Mouse (Mus musculus): ENCODE results near the gene Hps3.

The Hps3 gene

GRCm38 (mm10) chr3:20007275-20007674 is 27.8 kb downstream of the Hps3 start:
- no peak for DNase-seq (ENCODE audit: low spot score in 2 of 2)

DNA sequence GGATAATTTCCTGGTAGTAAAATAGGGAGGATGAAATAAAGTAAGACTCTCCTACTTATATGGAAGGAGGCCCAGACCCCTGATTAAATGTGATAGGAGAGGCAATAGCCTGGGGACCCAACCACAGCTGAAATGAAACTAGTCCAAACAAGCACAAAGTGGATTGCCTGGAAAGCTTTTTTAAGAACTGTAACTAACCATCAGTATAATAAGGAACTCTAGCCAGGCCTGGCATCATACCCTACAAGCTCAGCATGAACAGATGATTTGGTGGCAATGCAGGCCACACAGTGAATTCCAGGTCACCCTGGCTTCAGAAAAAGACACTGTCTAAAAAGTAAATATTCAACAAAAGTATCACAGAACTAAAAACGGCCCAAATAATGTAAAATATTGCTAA is 29.5 kb downstream of the Hps3 start:
- DNase-seq (ENCODE audit: low spot score in 2 of 2): no peak

- no peak for DNase-seq (ENCODE audit: low spot score in 2 of 2)
Measured at GRCm38 (mm10) chr3:20004422-20004821, 30.7 kb downstream of the Hps3 start.

GRCm38 (mm10) chr3:20002786-20003185 is 32.3 kb downstream of the Hps3 start:
- DNase-seq (ENCODE audit: low spot score in 2 of 2): no peak

DNA sequence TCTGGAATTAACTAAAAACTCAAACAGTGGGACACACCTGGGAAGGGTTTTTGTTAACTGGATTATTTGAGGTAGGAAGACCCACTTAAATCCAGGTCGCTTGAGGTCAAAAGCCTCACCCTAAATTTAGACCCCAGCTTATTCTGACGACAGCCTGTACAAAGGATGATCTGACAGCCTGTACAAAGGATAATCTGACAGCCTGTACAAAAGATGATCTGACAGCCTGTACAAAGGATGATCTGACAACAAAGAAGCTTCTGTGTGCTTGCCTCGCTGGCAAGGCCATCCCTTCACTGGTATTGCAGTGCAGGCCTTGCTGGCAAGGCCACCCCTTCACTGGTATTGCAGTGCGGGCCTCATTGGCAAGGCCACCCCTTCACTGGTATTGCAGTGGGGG is 34.3 kb downstream of the Hps3 start:
- DNase-seq (ENCODE audit: low spot score in 2 of 2): no peak

GRCm38 (mm10) chr3:19999551-19999950 is 35.6 kb downstream of the Hps3 start:
- DNase-seq (ENCODE audit: low spot score in 2 of 2): peak; percentile 34 to 50

DNA sequence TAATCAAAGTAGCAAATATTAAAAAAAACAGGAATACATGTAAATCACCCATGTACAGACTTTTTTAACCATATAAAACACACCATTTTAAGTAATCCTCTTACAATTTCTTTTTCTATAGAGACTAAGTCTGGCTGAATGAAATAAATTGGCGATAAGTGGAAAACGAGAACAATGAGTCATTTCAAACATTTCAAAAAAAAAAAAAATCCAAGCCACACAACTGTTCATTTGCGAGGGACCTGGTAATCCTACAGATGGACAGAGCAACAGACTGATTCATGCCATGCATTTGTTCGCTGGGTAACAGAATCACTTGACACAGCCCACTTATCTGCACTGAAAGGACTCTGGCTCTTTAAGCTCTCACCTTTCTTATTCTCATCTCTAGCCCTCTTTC is 42.7 kb downstream of the Hps3 start:
- no peak for DNase-seq (ENCODE audit: low spot score in 2 of 2)

DNA sequence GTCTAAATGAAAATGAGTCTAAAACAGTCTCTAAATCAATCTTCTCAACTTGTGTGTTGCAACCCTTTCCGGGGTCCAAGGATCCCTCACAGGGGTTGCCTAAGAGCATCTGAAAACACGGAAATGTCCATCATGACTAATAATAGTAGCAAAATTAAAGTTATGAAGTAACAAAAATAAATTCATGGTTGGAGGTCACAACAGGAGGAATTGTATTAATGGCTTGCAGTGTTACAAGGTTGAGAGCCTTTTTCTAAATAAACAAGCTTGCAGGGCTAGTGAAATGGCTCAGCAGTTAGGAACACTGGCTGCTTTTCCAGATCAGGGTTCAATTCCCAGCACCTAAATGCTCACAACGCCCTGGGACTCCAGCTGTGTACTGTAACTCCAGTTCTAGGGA is 45.1 kb downstream of the Hps3 start:
- no peak for DNase-seq (ENCODE audit: low spot score in 2 of 2)

DNA sequence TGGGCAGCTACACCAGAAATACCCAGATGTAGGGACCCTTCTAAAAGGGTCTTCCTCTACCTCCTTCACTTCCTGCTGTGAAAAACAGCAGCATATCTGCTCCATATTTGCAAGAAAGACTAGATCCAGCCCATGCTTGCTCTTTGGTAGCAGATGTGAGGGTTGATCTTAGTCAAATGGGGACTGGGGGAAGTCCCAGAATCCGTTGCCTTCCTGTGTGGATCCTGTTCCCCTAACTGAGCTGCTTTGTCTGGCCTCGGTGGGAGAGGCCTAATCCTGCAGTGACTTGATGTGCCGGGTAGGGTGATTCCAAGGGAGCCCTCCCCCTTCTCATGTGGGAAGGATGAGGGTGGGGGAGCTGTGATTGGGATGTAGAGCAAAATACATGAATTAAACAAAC is 49.0 kb downstream of the Hps3 start:
- no peak for DNase-seq (ENCODE audit: low spot score in 2 of 2)

DNA sequence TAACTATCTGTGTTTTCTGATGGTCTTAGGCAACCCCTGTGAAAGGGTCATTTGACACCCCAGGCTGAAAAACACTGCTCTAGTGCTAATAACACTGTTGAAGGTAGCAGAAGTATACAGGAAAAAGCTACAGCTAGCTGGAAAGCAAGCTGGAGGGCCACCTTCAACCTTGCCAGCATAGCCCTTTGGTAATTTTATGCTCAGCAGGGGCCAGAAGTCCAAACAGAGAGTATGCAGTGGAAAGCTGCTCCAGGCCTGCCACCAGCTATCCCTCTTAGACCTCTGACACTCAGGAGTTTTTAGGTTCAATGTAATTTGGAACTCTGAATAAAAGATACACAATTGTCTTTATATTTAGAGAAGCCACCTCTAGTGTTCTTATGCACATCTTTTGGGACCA is 52.3 kb downstream of the Hps3 start:
- no peak for DNase-seq (ENCODE audit: low spot score in 2 of 2)

DNA sequence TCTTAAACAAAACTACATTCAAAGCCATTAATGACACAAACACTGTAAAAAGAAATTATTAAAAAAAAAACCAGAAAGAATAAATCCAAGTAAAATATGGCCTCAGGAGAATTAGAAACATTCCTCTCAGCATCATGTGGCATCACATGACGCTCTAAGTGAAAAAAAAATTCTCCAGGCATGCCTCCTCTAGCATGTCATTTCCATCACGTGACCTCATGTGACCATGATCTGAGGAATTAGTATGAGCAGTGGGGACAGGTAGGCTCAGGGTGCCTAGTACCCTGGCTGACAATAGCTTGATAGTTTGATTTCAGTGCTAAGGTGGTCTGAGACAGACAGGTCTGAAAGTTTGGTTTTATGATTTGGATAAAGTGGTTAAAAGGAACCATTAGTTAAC is 54.0 kb downstream of the Hps3 start:
- no peak for DNase-seq (ENCODE audit: low spot score in 2 of 2)

DNA sequence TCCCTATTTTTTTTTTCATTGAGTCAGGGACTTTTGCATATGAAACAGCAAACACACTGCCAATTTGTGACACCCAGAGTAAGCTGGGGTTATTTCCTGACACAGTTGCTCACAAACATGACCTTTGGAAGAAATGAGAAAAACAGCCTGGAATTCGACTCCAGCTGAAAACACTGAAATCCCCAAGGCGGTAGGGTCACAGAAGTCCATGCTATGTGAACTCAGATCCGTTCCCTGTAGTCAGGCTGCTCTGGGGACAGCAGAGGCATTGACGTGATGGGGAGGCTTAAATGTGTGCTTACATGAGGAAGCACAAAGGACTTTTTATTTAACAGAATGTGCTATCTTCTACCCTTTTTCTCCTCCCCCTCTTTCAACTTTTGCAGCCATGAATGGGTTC is 56.6 kb downstream of the Hps3 start:
- DNase-seq (ENCODE audit: low spot score in 2 of 2): no peak

- no peak for DNase-seq (ENCODE audit: low spot score in 2 of 2)
Measured at GRCm38 (mm10) chr3:19966072-19966471, 69.0 kb downstream of the Hps3 start.

- no peak for DNase-seq (ENCODE audit: low spot score in 2 of 2)
Measured at GRCm38 (mm10) chr3:19965239-19965638, 69.9 kb downstream of the Hps3 start.

- DNase-seq (ENCODE audit: low spot score in 2 of 2): no peak
Measured at GRCm38 (mm10) chr3:19964625-19965188, 70.4 kb downstream of the Hps3 start.

GRCm38 (mm10) chr3:19962769-19963513 is 72.2 kb downstream of the Hps3 start:
- DNase-seq (ENCODE audit: low spot score in 2 of 2): no peak

DNA sequence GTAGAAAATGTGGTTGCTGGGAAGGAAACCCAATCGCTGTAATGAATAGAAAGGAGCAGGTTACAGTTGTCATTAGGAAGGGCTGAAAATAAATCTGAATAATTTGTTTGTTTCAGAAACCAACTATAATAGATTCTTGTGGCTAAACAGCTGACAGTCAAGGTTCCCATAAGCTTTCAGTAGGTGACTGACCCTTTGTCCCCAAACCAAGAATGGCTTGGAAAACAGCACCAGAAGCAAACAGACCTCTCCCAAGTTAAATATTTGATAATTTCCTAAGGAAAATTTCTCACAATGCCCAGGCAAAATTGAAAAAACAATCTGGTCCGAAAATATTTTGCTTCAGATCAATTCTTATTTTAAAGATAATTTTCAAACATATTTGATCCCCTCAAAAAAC is 73.8 kb downstream of the Hps3 start:
- DNase-seq (ENCODE audit: low spot score in 2 of 2): no peak

GRCm38 (mm10) chr3:19960570-19961114 is 74.5 kb downstream of the Hps3 start:
- no peak for DNase-seq (ENCODE audit: low spot score in 2 of 2)

GRCm38 (mm10) chr3:19958983-19959382 is 76.1 kb downstream of the Hps3 start:
- DNase-seq (ENCODE audit: low spot score in 2 of 2): no peak

DNA sequence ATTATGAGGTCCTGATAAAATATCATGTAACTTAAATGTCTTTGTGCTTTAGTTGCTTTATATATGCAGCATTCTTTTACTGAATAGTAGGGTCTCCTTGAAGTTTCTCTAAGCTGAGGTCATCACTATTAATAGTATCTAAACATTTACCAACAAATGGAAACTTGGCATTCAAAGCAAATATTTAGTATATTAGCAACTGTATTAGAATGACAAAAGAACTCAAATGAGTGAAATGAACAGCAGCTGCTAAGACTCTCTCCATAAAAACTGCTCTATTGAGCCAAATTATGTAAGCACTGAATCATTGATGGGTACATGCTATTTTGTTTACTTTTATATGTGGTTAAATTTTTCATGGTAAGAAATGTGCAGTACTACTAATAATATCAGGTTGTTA is 77.1 kb downstream of the Hps3 start:
- DNase-seq (ENCODE audit: low spot score in 2 of 2): no peak

DNA sequence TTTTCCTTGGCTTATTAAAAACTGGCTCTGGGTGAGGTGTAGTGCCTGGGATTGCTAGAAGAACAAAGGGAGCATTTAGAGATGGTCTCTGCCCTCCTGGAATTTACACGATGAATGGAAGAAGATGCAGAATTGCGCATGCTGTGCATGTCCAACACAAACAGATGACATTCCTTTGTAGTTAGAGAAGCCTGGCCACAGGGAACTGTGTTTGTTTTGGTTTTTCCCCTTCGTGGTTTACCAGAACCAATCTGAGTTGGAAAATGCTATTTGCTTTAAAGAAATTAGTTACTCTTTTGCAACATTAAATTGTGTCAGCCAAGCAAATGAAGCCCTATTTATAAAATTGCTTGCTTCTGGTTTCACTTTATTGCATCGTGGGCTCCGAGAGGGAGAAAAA is 78.2 kb downstream of the Hps3 start, which contains the start of gene Cp:
Cp (plus strand) TSS at position 170 of the 400 bp plus-strand sequence.
- peak in 1 of 2 experiments; percentile 21 for DNase-seq (ENCODE audit: low spot score in 2 of 2)

- peak; percentile 29 to 35 for DNase-seq (ENCODE audit: low spot score in 2 of 2)
Measured at GRCm38 (mm10) chr3:19953865-19954264, 81.2 kb downstream of the Hps3 start.

GRCm38 (mm10) chr3:19953425-19953824 is 81.7 kb downstream of the Hps3 start:
- DNase-seq (ENCODE audit: low spot score in 2 of 2): no peak
